Mouse (Mus musculus) ovary, postnatal 10 days (tissue): ENCODE measurements around the gene Itpr2.

Experiments used
- DNase-seq: peaks from one replicate; pipeline ENCODE4 v3.0.0; 2022; ENCODE audit warnings: low spot score

The Itpr2 gene

GRCm38 (mm10) chr6:146347568-146347967, 154.5 kb downstream of the Itpr2 start:
- no peak for DNase-seq

- DNase-seq: no peak
Observed at GRCm38 (mm10) chr6:146346545-146347195, 155.4 kb downstream of the Itpr2 start.

GRCm38 (mm10) chr6:146344732-146345131, 157.3 kb downstream of the Itpr2 start:
- no peak for DNase-seq

GRCm38 (mm10) chr6:146343671-146344384, 158.2 kb downstream of the Itpr2 start:
- no peak for DNase-seq

GRCm38 (mm10) chr6:146342995-146343394, 159.0 kb downstream of the Itpr2 start:
- DNase-seq: no peak

- no peak for DNase-seq
Observed at GRCm38 (mm10) chr6:146341934-146342333, 160.1 kb downstream of the Itpr2 start.

- DNase-seq: no peak
Observed at GRCm38 (mm10) chr6:146341413-146341812, 160.6 kb downstream of the Itpr2 start.

GRCm38 (mm10) chr6:146340951-146341350, 161.1 kb downstream of the Itpr2 start:
- no peak for DNase-seq

- no peak for DNase-seq
Observed at GRCm38 (mm10) chr6:146339779-146340178, 162.2 kb downstream of the Itpr2 start.

- no peak for DNase-seq
Observed at GRCm38 (mm10) chr6:146337237-146337636, 164.8 kb downstream of the Itpr2 start.

- no peak for DNase-seq
Observed at GRCm38 (mm10) chr6:146335191-146335590, 166.8 kb downstream of the Itpr2 start.

- DNase-seq: no peak
Observed at GRCm38 (mm10) chr6:146333506-146333905, 168.5 kb downstream of the Itpr2 start.

GRCm38 (mm10) chr6:146331017-146331669, 170.9 kb downstream of the Itpr2 start:
- no peak for DNase-seq

- no peak for DNase-seq
Observed at GRCm38 (mm10) chr6:146329079-146329478, 172.9 kb downstream of the Itpr2 start.

GRCm38 (mm10) chr6:146326631-146327030, 175.4 kb downstream of the Itpr2 start:
- no peak for DNase-seq

GRCm38 (mm10) chr6:146324541-146325204, 177.3 kb downstream of the Itpr2 start:
- DNase-seq: no peak

GRCm38 (mm10) chr6:146322555-146322954, 179.5 kb downstream of the Itpr2 start:
- DNase-seq: no peak

GRCm38 (mm10) chr6:146321951-146322350, 180.1 kb downstream of the Itpr2 start:
- no peak for DNase-seq

GRCm38 (mm10) chr6:146316415-146316814, 185.6 kb downstream of the Itpr2 start:
- DNase-seq: no peak

- DNase-seq: no peak
Observed at GRCm38 (mm10) chr6:146315153-146315552, 186.9 kb downstream of the Itpr2 start.

- DNase-seq: no peak
Observed at GRCm38 (mm10) chr6:146314304-146314703, 187.7 kb downstream of the Itpr2 start.

GRCm38 (mm10) chr6:146313396-146313795, 188.6 kb downstream of the Itpr2 start:
- no peak for DNase-seq

GRCm38 (mm10) chr6:146310210-146310609, 191.8 kb downstream of the Itpr2 start:
- DNase-seq: no peak
